Mouse (Mus musculus): ENCODE measurements around the gene Hps5.

GRCm38 (mm10) chr7:46751490-46751889, 44.4 kb downstream of the Hps5 start, which contains the start of gene Saa2:
- TF ChIP-seq POLR2A (IDR thresholded peaks at IDR 0.05; ENCODE audit: borderline replicate concordance, insufficient read depth, low read length) (no peak), CTCF (IDR thresholded peaks at IDR 0.05; ENCODE audit: borderline replicate concordance, insufficient read depth, low read depth, low read length) (no peak)

Data from cerebellum, adult 2 months (tissue).